13 mouse cellular contexts compared by ENCODE assay signal in the genomic region with DNA sequence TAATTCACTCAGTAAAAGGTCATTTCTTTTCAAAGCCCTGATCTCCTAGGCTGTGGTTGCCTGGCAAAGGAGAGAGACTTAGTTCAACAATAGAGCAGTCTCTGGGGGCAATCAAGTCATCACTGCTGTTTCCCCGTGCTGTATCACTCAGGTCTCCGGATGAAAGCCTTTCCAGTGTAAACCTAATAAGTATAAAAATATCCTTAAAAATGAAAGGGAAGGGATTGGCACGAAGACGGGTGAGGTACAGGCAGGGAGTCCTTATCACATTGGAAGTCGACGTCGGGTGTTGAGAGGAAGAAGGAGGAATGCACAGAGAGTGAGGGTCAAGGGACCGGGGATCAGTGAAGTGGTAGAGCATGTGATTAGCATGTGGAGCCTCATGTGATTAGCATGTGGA. TPM values are rescaled to one million over a fixed set of nuclear protein-coding genes. Genes with fewer than 3 reads are reported as not detected.
DNase-seq lines count a peak whose midpoint lies in the region; ATAC-seq and TF ChIP-seq lines count a peak whose summit lies in the region.
"Had no signal": no experiment of that assay in that cellular context is flagged by ENCODE, and none has a peak within 500 bp of the region (broad histone marks: within the 10 kb centered on the region; RNA-seq: fewer than 3 reads in every experiment).

No protein-coding gene starts in this region.

- 70% methylated on average over 8 of the region's 8 CpGs for WGBS in forebrain, embryonic 12.5 days
- 83% methylated on average over 8 of the region's 8 CpGs for WGBS in forebrain, embryonic 10.5 days
- 65% methylated on average over 8 of the region's 8 CpGs for WGBS in intestine, embryonic 15.5 days
- WGBS in intestine, postnatal 0 days: 50% methylated on average over 8 of the region's 8 CpGs
- WGBS in midbrain, embryonic 11.5 days: 54% methylated on average over 8 of the region's 8 CpGs

- no peak for DNase-seq in forebrain, embryonic 10.5 days (ENCODE audit: extremely low spot score, low spot score)
- peak; percentile 15 for DNase-seq in ZHBTc4 (ENCODE audit: low read depth, low spot score)
- peak; percentile 77 for DNase-seq in midbrain, embryonic 11.5 days (ENCODE audit: low spot score, missing footprints)
- no peak for DNase-seq in lung, postnatal 14 days
- no peak for DNase-seq in frontal cortex, adult 2 months (ENCODE audit: extremely low spot score in 1 of 2, low spot score in 1 of 2)
- DNase-seq: right cerebral cortex, adult 18-20 months had no signal

- H3K4me1 ChIP-seq in forebrain, embryonic 12.5 days: peaks cover 22% of the 10 kb centered on the region
- H3K4me1 ChIP-seq in forebrain, embryonic 10.5 days: peaks cover 26% of the 10 kb centered on the region
- no peaks in the 10 kb centered on the region for H3K4me1 ChIP-seq in intestine, embryonic 15.5 days (replicated peaks)
- H3K4me1 ChIP-seq in intestine, postnatal 0 days (replicated peaks; ENCODE audit: control insufficient read depth, insufficient read depth, low read length): no peaks in the 10 kb centered on the region
- H3K4me1 ChIP-seq in midbrain, embryonic 11.5 days (ENCODE audit: control insufficient read depth, insufficient read depth, low read length): peaks cover 17% of the 10 kb centered on the region

- ATAC-seq in forebrain, embryonic 12.5 days (ENCODE audit: low FRiP score): no peak
- no peak for ATAC-seq in intestine, embryonic 15.5 days
- no peak for ATAC-seq in intestine, postnatal 0 days
- ATAC-seq in midbrain, embryonic 11.5 days (ENCODE audit: low FRiP score): peak; percentile 41; the same call in 1 of the 2 replicates
- ATAC-seq: forebrain, embryonic 16.5 days had no signal

- no peak overlapping the region for H3K4me2 ChIP-seq in forebrain, embryonic 12.5 days
- 0 out of 2 replicates have a peak overlapping the region, but pooled peaks have one; percentile 1 for H3K4me2 ChIP-seq in intestine, embryonic 15.5 days (replicated peaks)
- H3K4me2 ChIP-seq in intestine, postnatal 0 days (replicated peaks; ENCODE audit: low read depth): no peak overlapping the region
- peak overlapping the region; percentile 17 for H3K4me2 ChIP-seq in midbrain, embryonic 11.5 days
- H3K4me2 ChIP-seq: limb, embryonic 12.5 days; lung, embryonic 15.5 days had no signal

- H3K36me3 ChIP-seq in forebrain, embryonic 12.5 days (replicated peaks): no peaks in the 10 kb centered on the region
- peaks cover 9% of the 10 kb centered on the region for H3K36me3 ChIP-seq in forebrain, embryonic 10.5 days (replicated peaks)
- no peaks in the 10 kb centered on the region for H3K36me3 ChIP-seq in intestine, embryonic 15.5 days
- no peaks in the 10 kb centered on the region for H3K36me3 ChIP-seq in intestine, postnatal 0 days (ENCODE audit: control insufficient read depth, insufficient read depth)
- H3K36me3 ChIP-seq in midbrain, embryonic 11.5 days (ENCODE audit: control insufficient read depth, insufficient read depth, low read length): no peaks in the 10 kb centered on the region
- H3K36me3 ChIP-seq: limb, embryonic 12.5 days; lung, embryonic 15.5 days had no signal

- no peak for TF ChIP-seq CTCF in intestine, postnatal 0 days (IDR thresholded peaks at IDR 0.05; ENCODE audit: low read depth)

- H3K27me3 ChIP-seq in forebrain, embryonic 12.5 days: no peaks in the 10 kb centered on the region
- H3K27me3 ChIP-seq in forebrain, embryonic 10.5 days (ENCODE audit: poor library complexity, severe bottlenecking): no peaks in the 10 kb centered on the region
- H3K27me3 ChIP-seq in intestine, embryonic 15.5 days (replicated peaks): no peaks in the 10 kb centered on the region
- no peaks in the 10 kb centered on the region for H3K27me3 ChIP-seq in intestine, postnatal 0 days (replicated peaks; ENCODE audit: control insufficient read depth, insufficient read depth, low read length)
- no peaks in the 10 kb centered on the region for H3K27me3 ChIP-seq in midbrain, embryonic 11.5 days (ENCODE audit: control insufficient read depth, insufficient read depth, low read length)
- H3K27me3 ChIP-seq: limb, embryonic 12.5 days; lung, embryonic 15.5 days had no signal

- H3K9ac ChIP-seq in forebrain, embryonic 12.5 days: peak overlapping the region; percentile 12; the same call in 1 of the 2 replicates
- H3K9ac ChIP-seq in intestine, embryonic 15.5 days: no peak overlapping the region; the same call in 1 of the 2 replicates
- no peak overlapping the region for H3K9ac ChIP-seq in intestine, postnatal 0 days (ENCODE audit: low read depth, low read length)
- H3K9ac ChIP-seq in midbrain, embryonic 11.5 days (ENCODE audit: low read length): no peak overlapping the region; the same call in 1 of the 2 replicates
- H3K9ac ChIP-seq: limb, embryonic 12.5 days; lung, embryonic 15.5 days had no signal

- no peak overlapping the region for H3K4me3 ChIP-seq in forebrain, embryonic 12.5 days (replicated peaks)
- no peak overlapping the region for H3K4me3 ChIP-seq in forebrain, embryonic 10.5 days
- no peak overlapping the region for H3K4me3 ChIP-seq in intestine, embryonic 15.5 days (replicated peaks)
- no peak overlapping the region for H3K4me3 ChIP-seq in intestine, postnatal 0 days (ENCODE audit: low read depth, low read length)
- H3K4me3 ChIP-seq in midbrain, embryonic 11.5 days (ENCODE audit: low read depth, low read length): no peak overlapping the region
- H3K4me3 ChIP-seq: limb, embryonic 12.5 days; lung, embryonic 15.5 days had no signal

- no peak overlapping the region for H3K27ac ChIP-seq in forebrain, embryonic 12.5 days
- H3K27ac ChIP-seq in forebrain, embryonic 10.5 days: no peak overlapping the region
- H3K27ac ChIP-seq in intestine, embryonic 15.5 days: no peak overlapping the region
- no peak overlapping the region for H3K27ac ChIP-seq in intestine, postnatal 0 days (ENCODE audit: low read depth, low read length)
- H3K27ac ChIP-seq in midbrain, embryonic 11.5 days (ENCODE audit: low read depth, low read length): peak overlapping the region; percentile 27; the same call in 1 of the 2 replicates
- H3K27ac ChIP-seq: limb, embryonic 12.5 days; lung, embryonic 15.5 days had no signal

- no peaks in the 10 kb centered on the region for H3K9me3 ChIP-seq in forebrain, embryonic 12.5 days
- H3K9me3 ChIP-seq in forebrain, embryonic 10.5 days: no peaks in the 10 kb centered on the region
- H3K9me3 ChIP-seq in intestine, embryonic 15.5 days: no peaks in the 10 kb centered on the region
- H3K9me3 ChIP-seq in intestine, postnatal 0 days (ENCODE audit: control insufficient read depth): no peaks in the 10 kb centered on the region
- no peaks in the 10 kb centered on the region for H3K9me3 ChIP-seq in midbrain, embryonic 11.5 days (ENCODE audit: control insufficient read depth, low read length)
- H3K9me3 ChIP-seq: limb, embryonic 12.5 days; lung, embryonic 15.5 days had no signal

RNA-seq across cellular contexts. Expression of gene Dcp1b, which starts 2.0 kb away (rescaled TPM):
- polyA plus RNA-seq in forebrain, embryonic 12.5 days (2016; fragmentation: Nextera tagmentation; extraction: Ambion mirVana): 13.6 and 13.7 TPM in 2 replicates
- polyA plus RNA-seq in forebrain, embryonic 10.5 days (2016; fragmentation: Nextera tagmentation; extraction: Ambion mirVana): 11.1 and 11.2 TPM in 2 replicates
- polyA plus RNA-seq in intestine, embryonic 15.5 days (2015; fragmentation: Nextera tagmentation; extraction: Ambion mirVana): 6.1 and 6.7 TPM in 2 replicates
- polyA plus RNA-seq in intestine, postnatal 0 days (2015; fragmentation: Nextera tagmentation; extraction: Ambion mirVana): 4.9 and 5.1 TPM in 2 replicates
- 9.9 and 11.2 TPM in 2 replicates for polyA plus RNA-seq in midbrain, embryonic 11.5 days (2014; fragmentation: Nextera tagmentation; extraction: Ambion mirVana)
- polyA plus RNA-seq in frontal cortex, adult 2 months (2012; rRNA removed): 29.9 and 31.7 TPM in 2 replicates

RNA-seq across cellular contexts. Expression of gene Cacna1c, which starts 19.1 kb away (rescaled TPM):
- polyA plus RNA-seq in forebrain, embryonic 12.5 days (2016; fragmentation: Nextera tagmentation; extraction: Ambion mirVana): 4.6 and 6.2 TPM in 2 replicates
- polyA plus RNA-seq in forebrain, embryonic 10.5 days (2016; fragmentation: Nextera tagmentation; extraction: Ambion mirVana): 1.8 and 2.0 TPM in 2 replicates
- 3.0 and 3.3 TPM in 2 replicates for polyA plus RNA-seq in intestine, embryonic 15.5 days (2015; fragmentation: Nextera tagmentation; extraction: Ambion mirVana)
- polyA plus RNA-seq in intestine, postnatal 0 days (2015; fragmentation: Nextera tagmentation; extraction: Ambion mirVana): 1.2 and 1.5 TPM in 2 replicates
- 2.0 and 2.1 TPM in 2 replicates for polyA plus RNA-seq in midbrain, embryonic 11.5 days (2014; fragmentation: Nextera tagmentation; extraction: Ambion mirVana)
- 29.3 and 29.7 TPM in 2 replicates for polyA plus RNA-seq in frontal cortex, adult 2 months (2012; rRNA removed)
- polyA plus RNA-seq: C2C12 had no signal

RNA-seq across cellular contexts. Expression of gene Cacna2d4, which starts 59.2 kb away (rescaled TPM):
- not detected in 2 replicates for polyA plus RNA-seq in forebrain, embryonic 12.5 days (2016; fragmentation: Nextera tagmentation; extraction: Ambion mirVana)
- polyA plus RNA-seq in forebrain, embryonic 10.5 days (2016; fragmentation: Nextera tagmentation; extraction: Ambion mirVana): not detected in 2 replicates
- polyA plus RNA-seq in intestine, embryonic 15.5 days (2015; fragmentation: Nextera tagmentation; extraction: Ambion mirVana): 0.04 and 0.30 TPM in 2 replicates
- polyA plus RNA-seq in intestine, postnatal 0 days (2015; fragmentation: Nextera tagmentation; extraction: Ambion mirVana): 0.03 TPM in 2 replicates
- polyA plus RNA-seq in midbrain, embryonic 11.5 days (2014; fragmentation: Nextera tagmentation; extraction: Ambion mirVana): 0.05 TPM in 1 of 2 replicates, not detected in the other
- 3.3 and 4.1 TPM in 2 replicates for polyA plus RNA-seq in frontal cortex, adult 2 months (2012; rRNA removed)
- polyA plus RNA-seq: C2C12; limb, embryonic 12.5 days had no signal

Comparison
In these comparisons a context has a peak if more than half of its experiments do, and no peak if none do; other contexts are left out.
1. H3K4me2 ChIP-seq: peak in intestine, embryonic 15.5 days (single experiment) and midbrain, embryonic 11.5 days (single experiment); none in forebrain, embryonic 12.5 days (single experiment) and intestine, postnatal 0 days (single experiment).
2. DNase-seq: peak in ZHBTc4 (single experiment) and midbrain, embryonic 11.5 days (single experiment); none in forebrain, embryonic 10.5 days (single experiment), lung, postnatal 14 days (single experiment) and frontal cortex, adult 2 months (0 of 2).